Mouse (Mus musculus) spleen, adult 2 months (tissue): ENCODE data around the gene Hells.

ENCODE experiments used
- CTCF ChIP-seq: fragments of 200-500 bp; IDR thresholded peaks from 2 replicates; pipeline ENCODE4 v1.5.1; 2011; ENCODE audit warnings: mild to moderate bottlenecking, inconsistent platforms; ENCODE audit not compliant: insufficient read depth, insufficient read length, insufficient replicate concordance; ENCODE audit errors: extremely low read depth
- POLR2A ChIP-seq: fragments of 200-500 bp; IDR thresholded peaks from 2 replicates; pipeline ENCODE4 v1.6.1; 2011; ENCODE audit warnings: low read depth, low read length, inconsistent platforms

- TF ChIP-seq POLR2A (no peak), CTCF (no peak)
Observed at GRCm38 (mm10) chr19:38976269-38976668, 45.6 kb downstream of the Hells start.
